Mouse (Mus musculus) heart, embryonic 13.5 days (tissue): ENCODE measurements around the gene Vmn1r200. TPM values are rescaled to one million over a fixed set of nuclear protein-coding genes. Genes with fewer than 3 reads are reported as not detected.
A peak's percentile ranks its signal among the peaks of the same experiment; 100 is the strongest.
"Not testable (repeated sequence)": the region's sequence is repeated elsewhere in the genome, so short reads cannot be mapped to it uniquely, and the experiment has no call there.

ENCODE experiments used
- ATAC-seq: fragments of 200-750 bp; cut with Nextera tagmentation; 2 replicates; pipeline ENCODE4 v1.8.0; 2017; ENCODE audit warnings: moderate TSS enrichment; ENCODE audit not compliant: insufficient number of reproducible peaks, low FRiP score, low TSS enrichment; ENCODE audit errors: extremely low read depth
- H3K27ac ChIP-seq: fragments of 300-500 bp; sonication (generic); replicated peaks from 2 replicates; pipeline ENCODE4 v1.5.1; 2015; ENCODE audit warnings: moderate library complexity, mild to moderate bottlenecking, inconsistent platforms
- H3K27me3 ChIP-seq: fragments of 300-500 bp; sonication (generic); replicated peaks from 2 replicates; pipeline ENCODE4 v1.6.1; 2015; ENCODE audit warnings: mild to moderate bottlenecking, inconsistent platforms
- H3K36me3 ChIP-seq: fragments of 300-500 bp; sonication (generic); 2 replicates; pipeline ENCODE4 v1.6.1; 2015; ENCODE audit warnings: mild to moderate bottlenecking, inconsistent platforms
- H3K4me1 ChIP-seq: fragments of 300-500 bp; sonication (generic); 2 replicates; pipeline ENCODE4 v1.6.1; 2015; ENCODE audit warnings: inconsistent platforms
- H3K4me2 ChIP-seq: fragments of 300-500 bp; sonication (generic); 2 replicates; pipeline ENCODE4 v1.6.1; 2015; ENCODE audit warnings: inconsistent platforms, mild to moderate bottlenecking, moderate library complexity
- H3K4me3 ChIP-seq: fragments of 300-500 bp; sonication (generic); 2 replicates; pipeline ENCODE4 v1.5.1; 2015; ENCODE audit warnings: moderate library complexity, mild to moderate bottlenecking, inconsistent platforms
- H3K9ac ChIP-seq: fragments of 300-500 bp; sonication (generic); 2 replicates; pipeline ENCODE4 v1.6.1; 2015; ENCODE audit warnings: inconsistent platforms, mild to moderate bottlenecking, moderate library complexity
- H3K9me3 ChIP-seq: fragments of 300-500 bp; sonication (generic); 2 replicates; pipeline ENCODE4 v1.6.1; 2016; ENCODE audit warnings: inconsistent platforms
- WGBS: fragments of 180-500 bp; shearing (Covaris S2); methylation state at CpG from one replicate; pipeline ENCODE4 v1.1.7; 2015; ENCODE audit warnings: mixed read lengths; 5-methylcytosine and 5-hydroxymethylcytosine counted together
- polyA plus RNA-seq: library from polyadenylated mRNA; unstranded; fragments of >200 nt; fragmentation: Nextera tagmentation; extraction: Ambion mirVana; gene quantifications from 2 replicates; pipeline ENCODE4 v1.2.1, GENCODE M21; 2015

The Vmn1r200 gene
- polyA plus RNA-seq = not detected in 2 replicates

DNA sequence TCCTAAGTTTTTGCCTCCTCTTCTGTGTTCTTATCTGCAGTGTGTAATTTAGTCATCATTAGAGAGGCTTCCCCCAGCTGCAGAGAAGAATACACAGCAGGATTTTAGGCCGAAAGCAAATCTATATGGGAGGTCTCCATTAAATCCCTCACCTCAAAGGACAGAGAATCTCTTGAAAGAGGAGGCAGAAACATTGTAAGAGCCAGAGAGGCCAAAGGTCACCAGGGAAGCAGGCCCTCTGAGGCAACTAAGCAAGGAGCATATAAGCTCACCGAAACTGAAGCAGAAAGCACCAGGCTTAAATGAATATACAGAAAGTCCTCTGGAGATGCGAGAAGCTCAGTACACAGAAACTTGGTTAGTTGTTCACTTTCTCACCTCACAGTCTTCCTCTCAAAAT, at the start of gene Vmn1r200:
Vmn1r200 (plus strand) TSS at position 301 of the 400 bp plus-strand sequence.
- Histone ChIP-seq H3K27me3 (no peaks in the 10 kb centered on the region), H3K9me3 (no peaks in the 10 kb centered on the region), H3K9ac (no peak within 1 kb of the TSS), H3K4me3 (no peak within 1 kb of the TSS), H3K36me3 (no peaks in the 10 kb centered on the region), H3K27ac (no peak within 1 kb of the TSS), H3K4me2 (no peak within 1 kb of the TSS), H3K4me1 (no peaks in the 10 kb centered on the region)
- WGBS = 74% methylated on average over 3 of the region's 3 CpGs
- no peak for ATAC-seq

GRCm38 (mm10) chr13:22350064-22350463, 40.1 kb upstream of the Vmn1r200 start, which contains the start of gene Vmn1r198:
Gene Vmn1r198, plus strand, starts transcription at chr13:22350364.
- no peak within 1 kb of the TSS for H3K4me3 ChIP-seq
- no peak within 1 kb of the TSS for H3K9ac ChIP-seq
- 30% methylated on average over 1 of the region's 1 CpGs for WGBS
- H3K27ac ChIP-seq = no peak within 1 kb of the TSS
- no peaks in the 10 kb centered on the region for H3K36me3 ChIP-seq
- no peaks in the 10 kb centered on the region for H3K4me1 ChIP-seq
- ATAC-seq = no peak
- H3K4me2 ChIP-seq = no peak within 1 kb of the TSS
- no peaks in the 10 kb centered on the region for H3K27me3 ChIP-seq
- no peaks in the 10 kb centered on the region for H3K9me3 ChIP-seq

DNA sequence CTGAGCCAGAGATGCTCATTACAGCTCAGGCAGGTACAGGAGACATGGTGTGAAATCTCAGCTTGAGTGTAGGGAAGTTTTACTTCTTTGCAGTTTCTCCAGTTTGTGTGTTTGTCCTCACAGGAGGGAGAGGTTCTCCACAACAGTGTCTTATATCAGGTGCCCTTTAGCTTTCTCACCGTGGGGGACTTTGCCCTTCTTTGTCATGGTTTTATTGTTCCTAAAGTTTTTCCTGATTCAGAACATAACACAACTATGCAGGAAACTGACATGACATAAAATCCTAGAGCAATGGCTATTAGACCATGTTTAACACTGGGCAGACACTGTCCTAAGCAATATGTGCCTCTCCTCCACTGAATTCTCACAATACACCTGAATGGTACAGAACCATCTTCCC, 39.4 kb upstream of the Vmn1r200 start:
- Histone ChIP-seq H3K27me3 (no peaks in the 10 kb centered on the region), H3K27ac (no peak overlapping the region), H3K9ac (no peak overlapping the region), H3K4me1 (no peaks in the 10 kb centered on the region), H3K9me3 (no peaks in the 10 kb centered on the region), H3K4me3 (no peak overlapping the region), H3K36me3 (no peaks in the 10 kb centered on the region), H3K4me2 (no peak overlapping the region)
- 74% methylated on average over 1 of the region's 1 CpGs for WGBS
- ATAC-seq = no peak

DNA sequence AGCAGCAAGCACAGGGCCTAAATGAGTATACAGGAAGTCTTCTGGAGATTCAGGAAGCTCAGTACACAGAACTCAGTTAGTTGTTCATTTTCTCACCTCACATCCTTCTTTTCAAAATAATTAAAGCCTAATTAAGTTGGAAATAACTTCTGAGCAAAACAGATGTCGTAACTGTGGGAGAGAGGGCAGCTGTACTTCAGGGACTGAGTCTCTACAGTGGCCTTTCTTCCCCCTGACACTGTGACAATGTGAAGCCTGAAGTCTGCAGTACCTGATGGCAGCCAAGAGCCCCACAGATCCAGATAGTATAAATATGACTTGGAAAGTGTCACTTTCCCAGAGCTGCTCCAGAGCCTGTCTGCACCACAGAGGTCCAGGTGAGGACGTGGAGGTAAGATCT, 10.7 kb upstream of the Vmn1r200 start, which contains the start of gene Vmn1r199:
Vmn1r199 (plus strand) TSS at position 301 of the 400 bp plus-strand sequence.
- Histone ChIP-seq H3K4me3 (no peak within 1 kb of the TSS), H3K4me1 (peaks cover 5% of the 10 kb centered on the region; the same call in 1 of the 2 replicates), H3K9ac (no peak within 1 kb of the TSS), H3K36me3 (no peaks in the 10 kb centered on the region), H3K4me2 (no peak within 1 kb of the TSS), H3K9me3 (no peaks in the 10 kb centered on the region), H3K27me3 (no peaks in the 10 kb centered on the region), H3K27ac (no peak within 1 kb of the TSS)
- no peak for ATAC-seq
- 56% methylated on average over 2 of the region's 2 CpGs for WGBS

DNA sequence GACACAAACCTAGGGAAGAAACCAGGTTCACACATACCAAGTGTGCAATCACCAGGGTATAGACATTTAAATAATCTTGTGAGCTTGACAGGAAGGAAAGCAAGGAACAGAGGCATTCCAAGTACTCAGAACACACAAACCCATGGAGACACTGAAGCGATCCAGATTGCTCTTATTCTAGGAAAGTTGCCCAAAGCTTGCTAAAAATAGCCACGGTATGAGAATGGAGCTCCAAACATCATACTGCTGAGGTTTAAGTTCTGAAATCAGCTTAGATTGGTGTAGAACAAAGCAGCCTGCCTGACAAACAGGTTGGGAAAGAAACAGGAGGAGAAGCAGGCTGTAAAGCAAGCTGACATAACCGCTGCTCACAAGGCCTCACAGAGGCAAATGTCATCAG, 9.0 kb upstream of the Vmn1r200 start:
- not testable (repeated sequence) for H3K36me3 ChIP-seq, H3K4me3 ChIP-seq, H3K4me2 ChIP-seq, H3K9ac ChIP-seq, H3K27me3 ChIP-seq, H3K4me1 ChIP-seq, ATAC-seq, H3K9me3 ChIP-seq
- H3K27ac ChIP-seq = peak overlapping the region; percentile 68
- 33% methylated on average over 3 of the region's 3 CpGs for WGBS

DNA sequence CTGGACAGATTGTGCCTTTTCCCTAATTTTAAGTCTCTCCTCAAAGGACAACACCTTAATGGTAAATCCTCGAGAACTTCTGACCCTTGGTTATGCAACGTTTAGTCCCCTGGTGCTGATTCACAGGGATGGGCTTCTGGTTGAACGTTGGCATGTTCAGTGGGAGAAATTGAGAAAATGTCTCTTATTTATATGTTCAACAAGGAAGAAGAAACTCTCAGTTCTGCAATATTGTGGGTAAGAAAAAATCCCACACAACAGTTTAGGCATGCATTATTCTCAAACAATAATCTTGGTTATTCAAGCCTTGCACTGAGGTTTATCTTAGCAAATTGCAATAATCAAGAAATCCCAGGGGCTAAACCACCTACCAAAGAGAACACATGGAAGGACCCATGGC, 6.8 kb upstream of the Vmn1r200 start:
- H3K27ac ChIP-seq = no peak overlapping the region
- no peaks in the 10 kb centered on the region for H3K36me3 ChIP-seq
- H3K9me3 ChIP-seq = no peaks in the 10 kb centered on the region
- H3K9ac ChIP-seq = no peak overlapping the region
- peaks cover 5% of the 10 kb centered on the region; the same call in 1 of the 2 replicates for H3K4me1 ChIP-seq
- WGBS = 62% methylated on average over 3 of the region's 3 CpGs
- no peak overlapping the region for H3K4me3 ChIP-seq
- H3K27me3 ChIP-seq = no peaks in the 10 kb centered on the region
- no peak overlapping the region for H3K4me2 ChIP-seq
- ATAC-seq = no peak

DNA sequence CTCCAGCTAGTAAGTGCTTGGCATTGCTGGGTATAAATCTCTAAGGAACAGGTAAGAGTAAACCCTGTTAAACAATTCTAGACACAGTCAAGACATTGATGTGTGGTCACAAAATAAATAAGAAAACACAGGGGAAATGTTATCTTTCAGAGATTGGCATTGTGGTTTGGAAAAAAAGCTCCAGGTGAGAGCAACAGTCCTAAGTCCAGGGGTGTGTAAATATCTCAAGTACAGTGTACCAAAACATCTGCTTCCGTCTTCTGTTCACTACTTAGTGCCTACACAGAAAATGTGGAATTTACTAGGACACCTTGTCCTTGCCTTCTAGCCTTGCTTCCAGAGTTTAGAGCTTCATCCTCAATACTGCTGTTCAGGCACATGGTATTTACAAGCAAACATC, 3.1 kb upstream of the Vmn1r200 start:
- Histone ChIP-seq H3K36me3 (no peaks in the 10 kb centered on the region), H3K27me3 (no peaks in the 10 kb centered on the region), H3K4me3 (no peak overlapping the region), H3K4me2 (no peak overlapping the region), H3K27ac (no peak overlapping the region), H3K4me1 (no peaks in the 10 kb centered on the region), H3K9me3 (no peaks in the 10 kb centered on the region), H3K9ac (no peak overlapping the region)
- WGBS = 68% methylated on average over 1 of the region's 1 CpGs
- no peak for ATAC-seq

DNA sequence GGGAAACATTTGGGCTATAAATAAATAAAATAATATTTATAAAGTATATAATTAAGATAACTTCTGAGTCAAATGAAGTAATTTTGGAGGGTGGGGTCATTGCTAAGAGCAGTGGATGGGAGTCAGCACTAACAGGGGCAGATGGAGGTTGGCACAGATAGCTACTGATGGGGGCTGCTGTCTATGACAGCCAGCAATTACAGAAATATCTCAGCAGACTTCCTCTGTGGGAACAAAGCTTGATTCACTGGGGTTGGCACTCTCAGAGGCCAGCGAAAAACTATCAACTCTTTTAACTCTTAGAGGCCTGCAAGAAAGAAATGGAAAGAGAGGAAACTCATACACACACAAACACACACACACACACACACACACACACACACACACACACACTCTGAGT, 12.8 kb downstream of the Vmn1r200 start:
- H3K4me1 ChIP-seq = no peaks in the 10 kb centered on the region
- H3K36me3 ChIP-seq = no peaks in the 10 kb centered on the region
- H3K4me3 ChIP-seq = no peak overlapping the region
- peaks cover 30% of the 10 kb centered on the region for H3K9me3 ChIP-seq
- no peak overlapping the region for H3K27ac ChIP-seq
- no peak overlapping the region for H3K9ac ChIP-seq
- ATAC-seq = no peak
- no peaks in the 10 kb centered on the region for H3K27me3 ChIP-seq
- H3K4me2 ChIP-seq = no peak overlapping the region
- 46% methylated on average over 1 of the region's 1 CpGs for WGBS

Other genes with a start within 250 kb of the Vmn1r200 start
- not detected in 2 replicates for gene Vmn1r191, start 206.4 kb upstream of the Vmn1r200 start, polyA plus RNA-seq
- not detected in 2 replicates for gene Vmn1r192, start 199.2 kb upstream of the Vmn1r200 start, polyA plus RNA-seq
- gene Vmn1r193, start 167.2 kb upstream of the Vmn1r200 start, polyA plus RNA-seq = not detected in 2 replicates
- gene Vmn1r194, start 146.2 kb upstream of the Vmn1r200 start, polyA plus RNA-seq = not detected in 2 replicates
- gene Vmn1r195, start 119.9 kb upstream of the Vmn1r200 start, polyA plus RNA-seq = not detected in 2 replicates
- gene Vmn1r196, start 100.5 kb upstream of the Vmn1r200 start, polyA plus RNA-seq = not detected in 2 replicates
- gene Vmn1r197, start 65.8 kb upstream of the Vmn1r200 start, polyA plus RNA-seq = not detected in 2 replicates
- not detected in 2 replicates for gene Vmn1r198, start 40.0 kb upstream of the Vmn1r200 start, polyA plus RNA-seq
- gene Vmn1r199, start 10.6 kb upstream of the Vmn1r200 start, polyA plus RNA-seq = not detected in 2 replicates
- gene Vmn1r201, start 81.5 kb downstream of the Vmn1r200 start, polyA plus RNA-seq = not detected in 2 replicates
- not detected in 2 replicates for gene Vmn1r202, start 115.0 kb downstream of the Vmn1r200 start, polyA plus RNA-seq
- gene Vmn1r203, start 127.7 kb downstream of the Vmn1r200 start, polyA plus RNA-seq = not detected in 2 replicates
- not detected in 2 replicates for gene Vmn1r204, start 162.8 kb downstream of the Vmn1r200 start, polyA plus RNA-seq
- not detected in 2 replicates for gene Vmn1r205, start 202.6 kb downstream of the Vmn1r200 start, polyA plus RNA-seq
- not detected in 2 replicates for gene Vmn1r206, start 233.9 kb downstream of the Vmn1r200 start, polyA plus RNA-seq